Mouse (Mus musculus) E14TG2a.4 (cell line): ENCODE data around the gene Gm39566.

Source experiments
- CTCF ChIP-seq: conservative IDR thresholded peaks from 2 replicates; pipeline ENCODE4 v1.5.1; 2014; ENCODE audit warnings: low read length
- NANOG ChIP-seq: IDR thresholded peaks from 2 replicates; pipeline ENCODE4 v1.6.1; 2014; ENCODE audit warnings: borderline replicate concordance, low read length, mixed read lengths
- POU5F1 ChIP-seq: IDR thresholded peaks from 2 replicates; pipeline ENCODE4 v1.6.1; 2014; ENCODE audit warnings: low read length, borderline replicate concordance

DNA sequence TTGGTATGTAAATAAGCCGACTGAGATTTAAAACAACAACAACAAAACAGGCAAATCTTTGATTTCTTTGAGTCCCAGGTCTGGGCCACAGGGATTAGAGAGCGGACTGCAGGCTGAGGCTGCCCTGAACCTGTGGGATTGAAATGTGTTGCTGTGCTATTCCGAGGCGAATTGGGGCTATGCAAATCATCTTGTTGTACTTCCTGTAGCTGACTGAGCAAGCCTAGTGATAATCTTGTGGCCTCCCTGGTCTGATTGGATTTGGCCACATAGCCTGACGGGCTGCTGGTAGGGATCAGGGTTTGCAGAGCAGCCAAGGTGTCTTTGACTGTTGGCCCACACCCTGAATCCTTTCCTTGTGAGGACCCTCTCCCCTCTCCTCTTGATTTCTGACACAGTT lies 40.1 kb downstream of the Gm39566 start:
- no peak for TF ChIP-seq CTCF
- no peak for TF ChIP-seq POU5F1
- no peak for TF ChIP-seq NANOG
